ENCODE assay signal across 8 mouse cellular contexts in the genomic region with DNA sequence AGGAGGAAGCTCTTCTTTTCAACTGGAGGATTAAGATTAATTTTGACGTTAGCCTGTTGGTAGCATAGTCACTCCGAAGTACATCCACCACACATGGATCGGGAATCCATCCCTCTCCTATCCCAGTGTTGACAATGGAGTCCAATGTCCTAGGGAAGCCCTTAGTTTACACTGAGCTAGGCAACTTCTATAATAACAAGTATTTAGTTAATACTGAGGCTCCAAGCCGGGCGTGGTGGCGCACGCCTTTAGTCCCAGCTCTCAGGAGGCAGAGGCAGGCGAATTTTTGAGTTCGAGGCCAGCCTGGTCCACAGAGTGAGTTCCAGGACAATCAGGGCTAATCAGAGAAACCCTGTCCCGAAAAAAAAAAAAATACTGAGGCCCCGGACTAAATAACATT. TPM values are rescaled to one million over a fixed set of nuclear protein-coding genes. Genes with fewer than 3 reads are reported as not detected.
DNase-seq lines count a peak whose midpoint lies in the region; ATAC-seq and TF ChIP-seq lines count a peak whose summit lies in the region.

No protein-coding gene starts in this region.

- peak; percentile 6 for DNase-seq in kidney, postnatal 0 days (ENCODE audit: low spot score)
- no peak for DNase-seq in kidney, postnatal 10 days
- no peak for DNase-seq in embryonic facial prominence, embryonic 11.5 days (ENCODE audit: low spot score)
- no peak for DNase-seq in hindbrain, embryonic 14.5 days (ENCODE audit: low spot score)
- no peak for DNase-seq in adrenal gland, adult 2 months
- DNase-seq in spleen, postnatal 10 days (ENCODE audit: low spot score in 2 of 2): no peak
- no peak for DNase-seq in left cerebral cortex, adult 18-20 months (ENCODE audit: low spot score in 2 of 2)

- peak overlapping the region; percentile 94 for H3K9ac ChIP-seq in kidney, postnatal 0 days (ENCODE audit: low read depth, low read length)
- peak overlapping the region; percentile 89 for H3K9ac ChIP-seq in embryonic facial prominence, embryonic 11.5 days (replicated peaks; ENCODE audit: low read length)
- H3K9ac ChIP-seq in hindbrain, embryonic 14.5 days: peak overlapping the region; percentile 89
- H3K9ac ChIP-seq in midbrain, embryonic 15.5 days: peak overlapping the region; percentile 93

- H3K27ac ChIP-seq in kidney, postnatal 0 days: peak overlapping the region; percentile 77
- no peak overlapping the region for H3K27ac ChIP-seq in embryonic facial prominence, embryonic 11.5 days (replicated peaks; ENCODE audit: low read depth, low read length)
- peak overlapping the region; percentile 77; the same call in 1 of the 2 replicates for H3K27ac ChIP-seq in hindbrain, embryonic 14.5 days
- H3K27ac ChIP-seq in midbrain, embryonic 15.5 days: peak overlapping the region; percentile 76

- no peaks in the 10 kb centered on the region for H3K27me3 ChIP-seq in kidney, postnatal 0 days (ENCODE audit: insufficient read depth, low read length)
- no peaks in the 10 kb centered on the region for H3K27me3 ChIP-seq in embryonic facial prominence, embryonic 11.5 days (ENCODE audit: control insufficient read depth, insufficient read depth, low read length)
- peaks cover 6% of the 10 kb centered on the region; the same call in 1 of the 2 replicates for H3K27me3 ChIP-seq in hindbrain, embryonic 14.5 days (ENCODE audit: control insufficient read depth, insufficient read depth, low read length)
- H3K27me3 ChIP-seq in midbrain, embryonic 15.5 days (replicated peaks): 0 out of 2 replicates have a peak, but pooled peaks cover 7% of the 10 kb centered on the region

- WGBS in kidney, postnatal 0 days: 80% methylated on average over 11 of the region's 11 CpGs
- WGBS in embryonic facial prominence, embryonic 11.5 days: 69% methylated on average over 11 of the region's 11 CpGs
- 74% methylated on average over 11 of the region's 11 CpGs for WGBS in hindbrain, embryonic 14.5 days
- WGBS in midbrain, embryonic 15.5 days: 78% methylated on average over 11 of the region's 11 CpGs

- H3K36me3 ChIP-seq in kidney, postnatal 0 days (ENCODE audit: insufficient read depth, low read length): no peaks in the 10 kb centered on the region
- no peaks in the 10 kb centered on the region for H3K36me3 ChIP-seq in embryonic facial prominence, embryonic 11.5 days (replicated peaks; ENCODE audit: control insufficient read depth, insufficient read depth, low read depth, low read length)
- no peaks in the 10 kb centered on the region for H3K36me3 ChIP-seq in hindbrain, embryonic 14.5 days (replicated peaks; ENCODE audit: control insufficient read depth, insufficient read depth)
- no peaks in the 10 kb centered on the region for H3K36me3 ChIP-seq in midbrain, embryonic 15.5 days (replicated peaks)

- TF ChIP-seq CTCF in kidney, postnatal 0 days (IDR thresholded peaks at IDR 0.05; ENCODE audit: low read depth): no peak

- no peak for ATAC-seq in kidney, postnatal 0 days (replicated peaks; ENCODE audit: low FRiP score, low read depth)
- ATAC-seq in embryonic facial prominence, embryonic 11.5 days (replicated peaks; ENCODE audit: insufficient number of reproducible peaks, low FRiP score, low TSS enrichment, low read depth): no peak
- no peak for ATAC-seq in hindbrain, embryonic 14.5 days (ENCODE audit: low FRiP score)
- no peak; the same call in 1 of the 2 replicates for ATAC-seq in midbrain, embryonic 15.5 days (replicated peaks)

- peak overlapping the region; percentile 89 for H3K4me2 ChIP-seq in kidney, postnatal 0 days (ENCODE audit: low read length)
- H3K4me2 ChIP-seq in embryonic facial prominence, embryonic 11.5 days (ENCODE audit: low read depth, low read length): peak overlapping the region; percentile 71
- H3K4me2 ChIP-seq in hindbrain, embryonic 14.5 days (replicated peaks): peak overlapping the region; percentile 93
- peak overlapping the region; percentile 78 for H3K4me2 ChIP-seq in midbrain, embryonic 15.5 days

- H3K9me3 ChIP-seq in kidney, postnatal 0 days (replicated peaks; ENCODE audit: low read length): no peaks in the 10 kb centered on the region
- H3K9me3 ChIP-seq in embryonic facial prominence, embryonic 11.5 days (replicated peaks; ENCODE audit: control insufficient read depth, low read length): no peaks in the 10 kb centered on the region
- no peaks in the 10 kb centered on the region for H3K9me3 ChIP-seq in hindbrain, embryonic 14.5 days (ENCODE audit: control insufficient read depth, low read length)
- no peaks in the 10 kb centered on the region for H3K9me3 ChIP-seq in midbrain, embryonic 15.5 days

- H3K4me1 ChIP-seq in kidney, postnatal 0 days (replicated peaks; ENCODE audit: insufficient read depth, low read length): 0 out of 2 replicates have a peak, but pooled peaks cover 6% of the 10 kb centered on the region
- H3K4me1 ChIP-seq in embryonic facial prominence, embryonic 11.5 days (ENCODE audit: control insufficient read depth, insufficient read depth, low read length): no peaks in the 10 kb centered on the region
- peaks cover 16% of the 10 kb centered on the region for H3K4me1 ChIP-seq in hindbrain, embryonic 14.5 days (replicated peaks; ENCODE audit: control insufficient read depth, insufficient read depth, low read length)
- H3K4me1 ChIP-seq in midbrain, embryonic 15.5 days: peaks cover 27% of the 10 kb centered on the region

- peak overlapping the region; percentile 99 for H3K4me3 ChIP-seq in kidney, postnatal 0 days (replicated peaks; ENCODE audit: low read depth, low read length)
- H3K4me3 ChIP-seq in embryonic facial prominence, embryonic 11.5 days (ENCODE audit: low read depth, low read length): peak overlapping the region; percentile 86
- H3K4me3 ChIP-seq in hindbrain, embryonic 14.5 days (replicated peaks; ENCODE audit: low read length): peak overlapping the region; percentile 99
- peak overlapping the region; percentile 99 for H3K4me3 ChIP-seq in midbrain, embryonic 15.5 days

RNA-seq across cellular contexts. Expression of a gene that starts 6.4 kb away (rescaled TPM):
- 10.6 and 10.9 TPM in 2 replicates for polyA plus RNA-seq in kidney, postnatal 0 days (2015; fragmentation: Nextera tagmentation; extraction: Ambion mirVana)
- 10.5 and 11.5 TPM in 2 replicates for polyA plus RNA-seq in embryonic facial prominence, embryonic 11.5 days (2014; fragmentation: Nextera tagmentation; extraction: Ambion mirVana)
- polyA plus RNA-seq in hindbrain, embryonic 14.5 days (2014; fragmentation: Nextera tagmentation; extraction: Ambion mirVana): 17.4 and 17.7 TPM in 2 replicates
- polyA plus RNA-seq in midbrain, embryonic 15.5 days (2015; fragmentation: Nextera tagmentation; extraction: Ambion mirVana): 14.2 and 15.8 TPM in 2 replicates
- 10 to 100 TPM; 25.2 to 56.7 TPM for total RNA-seq in adrenal gland, adult 2 months (2021)
- 21.7 and 26.6 TPM in 2 replicates for polyA plus RNA-seq in adrenal gland, adult 2 months (2012; rRNA removed)
- total RNA-seq in left cerebral cortex, adult 18-20 months (2021): 10 to 100 TPM; 17.3 to 18.7 TPM

RNA-seq across cellular contexts. Expression of a gene that starts 6.5 kb away (rescaled TPM):
- polyA plus RNA-seq in kidney, postnatal 0 days (2015; fragmentation: Nextera tagmentation; extraction: Ambion mirVana): 154 and 156 TPM in 2 replicates
- polyA plus RNA-seq in embryonic facial prominence, embryonic 11.5 days (2014; fragmentation: Nextera tagmentation; extraction: Ambion mirVana): 104 and 108 TPM in 2 replicates
- polyA plus RNA-seq in hindbrain, embryonic 14.5 days (2014; fragmentation: Nextera tagmentation; extraction: Ambion mirVana): 225 TPM in 2 replicates
- polyA plus RNA-seq in midbrain, embryonic 15.5 days (2015; fragmentation: Nextera tagmentation; extraction: Ambion mirVana): 172 and 174 TPM in 2 replicates
- 100 to 1,000 TPM in 1 of 2 experiments, 10 to 100 TPM in 1; 97.8 to 121 TPM for total RNA-seq in adrenal gland, adult 2 months (2021)
- polyA plus RNA-seq in adrenal gland, adult 2 months (2012; rRNA removed): 5.7 and 6.6 TPM in 2 replicates
- 10 to 100 TPM; 67.7 to 71.7 TPM for total RNA-seq in left cerebral cortex, adult 18-20 months (2021)

Comparison
In these comparisons a context has a peak if more than half of its experiments do, and no peak if none do; other contexts are left out.
1. RNA of a gene that starts 6.5 kb away (polyA plus RNA-seq): 225 TPM in hindbrain, embryonic 14.5 days, 172 to 174 TPM in midbrain, embryonic 15.5 days, 154 to 156 TPM in kidney, postnatal 0 days and 104 to 108 TPM in embryonic facial prominence, embryonic 11.5 days; 5.7 to 6.6 TPM in adrenal gland, adult 2 months; every median in the first group is over 10 times any median in the second.
2. Peak in every context shown above with its lines, with median percentiles within 50 percentile points of each other: H3K4me2 ChIP-seq, H3K4me3 ChIP-seq and H3K9ac ChIP-seq.